15 mouse cellular contexts compared by ENCODE assay signal in genomic region chr8:10910954-10911353, GRCm38 (mm10).
DNase-seq lines count a peak whose midpoint lies in the region; ATAC-seq and TF ChIP-seq lines count a peak whose summit lies in the region.
"Had no signal": no experiment of that assay in that cellular context is flagged by ENCODE, and none has a peak within 500 bp of the region (broad histone marks: within the 10 kb centered on the region; RNA-seq: fewer than 3 reads in every experiment).

No protein-coding gene starts in this region.

- H3K27me3 ChIP-seq in kidney, adult 2 months (replicated peaks; ENCODE audit: control insufficient read depth, insufficient read depth, low read length) = no peaks in the 10 kb centered on the region
- no peaks in the 10 kb centered on the region for H3K27me3 ChIP-seq in spleen, adult 2 months (ENCODE audit: control insufficient read depth, insufficient read depth, low read length)
- H3K27me3 ChIP-seq in liver, postnatal 0 days (ENCODE audit: insufficient read depth, low read length) = no peaks in the 10 kb centered on the region
- H3K27me3 ChIP-seq in small intestine, adult 2 months (ENCODE audit: control insufficient read depth, insufficient read depth, low read length) = no peaks in the 10 kb centered on the region

- no peaks in the 10 kb centered on the region for H3K9me3 ChIP-seq in liver, postnatal 0 days (ENCODE audit: low read length)
- H3K9me3 ChIP-seq: hindbrain, embryonic 13.5 days; neural tube, embryonic 13.5 days had no signal

- ATAC-seq in liver, postnatal 0 days = peak; percentile 20; the same call in 1 of the 2 replicates
- ATAC-seq: forebrain, postnatal 0 days had no signal

- TF ChIP-seq EP300 in liver, postnatal 0 days (IDR thresholded peaks at IDR 0.05; ENCODE audit: low read depth) = peak; percentile 79

- H3K36me3 ChIP-seq in kidney, adult 2 months (ENCODE audit: control insufficient read depth, insufficient read depth, low read length) = no peaks in the 10 kb centered on the region
- H3K36me3 ChIP-seq in spleen, adult 2 months (ENCODE audit: control insufficient read depth, insufficient read depth, low read length) = no peaks in the 10 kb centered on the region
- H3K36me3 ChIP-seq in liver, postnatal 0 days (replicated peaks; ENCODE audit: insufficient read depth, low read length) = no peaks in the 10 kb centered on the region
- no peaks in the 10 kb centered on the region for H3K36me3 ChIP-seq in small intestine, adult 2 months (ENCODE audit: control insufficient read depth, insufficient read depth, low read length)
- H3K36me3 ChIP-seq: hindbrain, embryonic 13.5 days; neural tube, embryonic 13.5 days had no signal

- TF ChIP-seq CTCF in kidney, adult 2 months (conservative IDR thresholded peaks at IDR 0.05; ENCODE audit: insufficient read depth, insufficient read length, low read depth, low read length) = no peak
- TF ChIP-seq CTCF in spleen, adult 2 months (IDR thresholded peaks at IDR 0.05; ENCODE audit: extremely low read depth, insufficient read depth, insufficient read length, insufficient replicate concordance) = no peak
- TF ChIP-seq CTCF in liver, postnatal 0 days (IDR thresholded peaks at IDR 0.05; ENCODE audit: low read depth) = no peak
- TF ChIP-seq CTCF in small intestine, adult 2 months (IDR thresholded peaks at IDR 0.05; ENCODE audit: extremely low read depth, insufficient read length, insufficient replicate concordance, low read depth, low read length) = no peak

- no peak for DNase-seq in kidney, adult 2 months
- DNase-seq in kidney, adult 18-20 months = no peak
- no peak for DNase-seq in spleen, adult 2 months (ENCODE audit: low read depth in 1 of 2, low spot score in 2 of 2)
- no peak for DNase-seq in spleen, postnatal 4 days (ENCODE audit: low spot score in 2 of 2)
- DNase-seq in liver, postnatal 0 days = no peak
- no peak for DNase-seq in cerebellum, postnatal 10 days
- no peak for DNase-seq in right cerebral cortex, adult 2 months (ENCODE audit: low spot score in 2 of 2)
- DNase-seq: cerebellum, adult 18-20 months; forebrain, postnatal 0 days; gastrocnemius, postnatal 25 days; retina, postnatal 1 day had no signal

- peak overlapping the region; percentile 59 for H3K27ac ChIP-seq in kidney, adult 2 months (ENCODE audit: insufficient read depth, low read depth, low read length)
- peak overlapping the region; percentile 54; the same call in 1 of the 2 replicates for H3K27ac ChIP-seq in spleen, adult 2 months (ENCODE audit: insufficient read depth, low read length)
- H3K27ac ChIP-seq in liver, postnatal 0 days (ENCODE audit: low read depth) = peak overlapping the region; percentile 53; the same call in 1 of the 2 replicates
- peak overlapping the region; percentile 12; the same call in 1 of the 2 replicates for H3K27ac ChIP-seq in small intestine, adult 2 months (ENCODE audit: insufficient read depth, low read depth, low read length)
- H3K27ac ChIP-seq: hindbrain, embryonic 13.5 days; neural tube, embryonic 13.5 days had no signal

- TF ChIP-seq POLR2A in kidney, adult 2 months (IDR thresholded peaks at IDR 0.05; ENCODE audit: low read depth, low read length) = no peak
- TF ChIP-seq POLR2A in spleen, adult 2 months (IDR thresholded peaks at IDR 0.05; ENCODE audit: low read depth, low read length) = no peak
- no peak for TF ChIP-seq POLR2A in small intestine, adult 2 months (IDR thresholded peaks at IDR 0.05; ENCODE audit: low read depth, low read length)

- H3K9ac ChIP-seq in liver, postnatal 0 days (replicated peaks) = no peak overlapping the region
- H3K9ac ChIP-seq: forebrain, postnatal 0 days; hindbrain, embryonic 13.5 days; neural tube, embryonic 13.5 days had no signal

- 76% methylated on average over 6 of the region's 6 CpGs for WGBS in kidney, adult 2 months
- 37% methylated on average over 6 of the region's 6 CpGs for WGBS in spleen, adult 2 months
- 45% methylated on average over 6 of the region's 6 CpGs for WGBS in liver, postnatal 0 days (ENCODE audit: insufficient replicate concordance)
- WGBS in small intestine, adult 2 months = 85% methylated on average over 6 of the region's 6 CpGs

- H3K4me3 ChIP-seq in kidney, adult 2 months (ENCODE audit: insufficient read depth, low read depth, low read length) = no peak overlapping the region
- H3K4me3 ChIP-seq in spleen, adult 2 months (ENCODE audit: extremely low read depth, insufficient read depth, insufficient read length) = no peak overlapping the region
- H3K4me3 ChIP-seq in liver, postnatal 0 days (ENCODE audit: low read depth, low read length) = no peak overlapping the region
- H3K4me3 ChIP-seq in small intestine, adult 2 months (ENCODE audit: low read depth, low read length) = no peak overlapping the region
- H3K4me3 ChIP-seq: erythroblast, embryonic 14.5 days; hindbrain, embryonic 13.5 days; neural tube, embryonic 13.5 days had no signal

- peaks cover 12% of the 10 kb centered on the region for H3K4me1 ChIP-seq in kidney, adult 2 months (ENCODE audit: control insufficient read depth, insufficient read depth, low read length)
- peaks cover 4% of the 10 kb centered on the region for H3K4me1 ChIP-seq in spleen, adult 2 months (ENCODE audit: control insufficient read depth, insufficient read depth, insufficient read length)
- H3K4me1 ChIP-seq in liver, postnatal 0 days (ENCODE audit: insufficient read depth) = peaks cover 37% of the 10 kb centered on the region
- H3K4me1 ChIP-seq in small intestine, adult 2 months (ENCODE audit: control insufficient read depth, insufficient read depth, insufficient read length, low read length) = peaks cover 22% of the 10 kb centered on the region
- H3K4me1 ChIP-seq: hindbrain, embryonic 13.5 days; neural tube, embryonic 13.5 days had no signal

- no peak overlapping the region for H3K4me2 ChIP-seq in liver, postnatal 0 days (ENCODE audit: low read depth, low read length)
- H3K4me2 ChIP-seq: hindbrain, embryonic 13.5 days; neural tube, embryonic 13.5 days had no signal
